In the genomic region with DNA sequence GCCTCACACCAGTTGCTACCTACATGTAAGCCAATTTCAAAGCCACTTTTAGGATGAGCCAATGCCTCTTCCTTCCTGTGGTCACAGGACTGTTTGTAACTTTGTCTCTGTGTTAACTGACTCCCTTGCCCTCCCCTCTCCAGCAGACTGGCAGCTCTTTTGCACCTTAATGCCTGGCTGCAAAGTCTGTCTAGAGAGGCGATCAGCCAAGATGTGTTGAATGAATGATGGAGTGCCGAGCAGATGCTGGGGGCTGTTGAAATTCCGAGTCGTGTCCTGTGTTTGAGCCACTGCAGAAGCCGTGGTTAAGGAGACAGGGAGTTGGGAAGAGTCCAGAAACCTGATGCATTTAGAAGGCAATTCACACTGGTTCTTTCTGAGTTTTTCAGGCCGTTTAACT, we compare ENCODE assay signal across 10 mouse cellular contexts.
DNase-seq lines count a peak whose midpoint lies in the region; ATAC-seq and TF ChIP-seq lines count a peak whose summit lies in the region.
"Had no signal": no experiment of that assay in that cellular context is flagged by ENCODE, and none has a peak within 500 bp of the region (broad histone marks: within the 10 kb centered on the region; RNA-seq: fewer than 3 reads in every experiment).

No protein-coding gene starts in this region.

- no peaks in the 10 kb centered on the region for H3K27me3 ChIP-seq in hindbrain, postnatal 0 days (ENCODE audit: insufficient read depth, low read length)
- no peaks in the 10 kb centered on the region for H3K27me3 ChIP-seq in hindbrain, embryonic 12.5 days
- H3K27me3 ChIP-seq in Patski: no peaks in the 10 kb centered on the region
- H3K27me3 ChIP-seq in limb, embryonic 14.5 days (ENCODE audit: control insufficient read depth, insufficient read depth, low read length): no peaks in the 10 kb centered on the region
- H3K27me3 ChIP-seq in kidney, embryonic 16.5 days (ENCODE audit: insufficient read depth, low read length): no peaks in the 10 kb centered on the region

- in situ Hi-C loops in Patski (cut with MboI; ENCODE audit: low pct_unique_long_range_greater_than_20kb): no loop called here

- WGBS in hindbrain, postnatal 0 days: 38% methylated on average over 6 of the region's 6 CpGs
- 65% methylated on average over 6 of the region's 6 CpGs for WGBS in hindbrain, embryonic 12.5 days
- 33% methylated on average over 6 of the region's 6 CpGs for WGBS in limb, embryonic 14.5 days
- 18% methylated on average over 6 of the region's 6 CpGs for WGBS in kidney, embryonic 16.5 days

- no peak overlapping the region for H3K27ac ChIP-seq in hindbrain, postnatal 0 days
- H3K27ac ChIP-seq in hindbrain, embryonic 12.5 days: no peak overlapping the region
- H3K27ac ChIP-seq in limb, embryonic 14.5 days (replicated peaks; ENCODE audit: low read depth, low read length): no peak overlapping the region
- H3K27ac ChIP-seq in kidney, embryonic 16.5 days (ENCODE audit: low read length): no peak overlapping the region
- H3K27ac ChIP-seq: liver, embryonic 14.5 days had no signal

- no peak overlapping the region for H3K9ac ChIP-seq in hindbrain, postnatal 0 days (replicated peaks; ENCODE audit: low read length)
- H3K9ac ChIP-seq in hindbrain, embryonic 12.5 days: no peak overlapping the region
- H3K9ac ChIP-seq in limb, embryonic 14.5 days (ENCODE audit: low read depth, low read length, severe bottlenecking): no peak overlapping the region
- no peak overlapping the region for H3K9ac ChIP-seq in kidney, embryonic 16.5 days (replicated peaks; ENCODE audit: low read length)
- H3K9ac ChIP-seq: liver, embryonic 14.5 days had no signal

- TF ChIP-seq CTCF in hindbrain, postnatal 0 days (IDR thresholded peaks at IDR 0.05; ENCODE audit: low read depth): no peak
- TF ChIP-seq CTCF in Patski (IDR thresholded peaks at IDR 0.05): no peak

- POLR2A ChIA-PET in Patski (lab: Charles Lee): no interaction called here

- no peak for TF ChIP-seq POLR2A in limb, embryonic 14.5 days (IDR thresholded peaks at IDR 0.05; ENCODE audit: borderline replicate concordance, extremely low read depth, insufficient read depth, insufficient read length)

- CTCF ChIA-PET in Patski (lab: Charles Lee): interaction anchor here (0.8 to 1.6 kb wide), 2 partner anchors 14 to 19 kb away, joined by 3 read pairs; no protein-coding TSS in a partner anchor

- no peaks in the 10 kb centered on the region for H3K9me3 ChIP-seq in hindbrain, postnatal 0 days (ENCODE audit: low read length)
- H3K9me3 ChIP-seq in hindbrain, embryonic 12.5 days (replicated peaks): no peaks in the 10 kb centered on the region
- no peaks in the 10 kb centered on the region for H3K9me3 ChIP-seq in limb, embryonic 14.5 days (ENCODE audit: control insufficient read depth, low read length)
- no peaks in the 10 kb centered on the region for H3K9me3 ChIP-seq in kidney, embryonic 16.5 days (ENCODE audit: low read length)

- no peaks in the 10 kb centered on the region for H3K36me3 ChIP-seq in hindbrain, postnatal 0 days (ENCODE audit: insufficient read depth, low read length)
- H3K36me3 ChIP-seq in hindbrain, embryonic 12.5 days: no peaks in the 10 kb centered on the region
- no peaks in the 10 kb centered on the region for H3K36me3 ChIP-seq in limb, embryonic 14.5 days (ENCODE audit: control insufficient read depth, insufficient read depth, low read length)
- H3K36me3 ChIP-seq in kidney, embryonic 16.5 days (ENCODE audit: insufficient read depth, low read length): no peaks in the 10 kb centered on the region

- peak; percentile 65 for DNase-seq in hindbrain, postnatal 0 days (ENCODE audit: low spot score)
- DNase-seq in ES-CJ7 (ENCODE audit: low read depth, low spot score) (peak; percentile 14), Patski (ENCODE audit: low read depth, low spot score) (no peak)
- peak; percentile 82 for DNase-seq in limb, embryonic 14.5 days (ENCODE audit: low spot score)
- no peak for DNase-seq in spleen, postnatal 10 days (ENCODE audit: low spot score in 2 of 2)
- no peak for DNase-seq in right cerebral cortex, postnatal 14 days
- DNase-seq: cerebellum, adult 2 months had no signal

- H3K4me2 ChIP-seq in hindbrain, postnatal 0 days (ENCODE audit: low read depth, low read length): no peak overlapping the region
- no peak overlapping the region for H3K4me2 ChIP-seq in hindbrain, embryonic 12.5 days (replicated peaks)
- no peak overlapping the region for H3K4me2 ChIP-seq in limb, embryonic 14.5 days (replicated peaks; ENCODE audit: low read depth, low read length, severe bottlenecking)
- H3K4me2 ChIP-seq in kidney, embryonic 16.5 days (replicated peaks; ENCODE audit: low read depth, low read length): no peak overlapping the region

- H3K4me1 ChIP-seq in hindbrain, postnatal 0 days (ENCODE audit: insufficient read depth, low read length): no peaks in the 10 kb centered on the region
- H3K4me1 ChIP-seq in hindbrain, embryonic 12.5 days: peaks cover 4% of the 10 kb centered on the region; the same call in 1 of the 2 replicates
- H3K4me1 ChIP-seq in limb, embryonic 14.5 days (ENCODE audit: control insufficient read depth, insufficient read depth, low read length): peaks cover 8% of the 10 kb centered on the region
- no peaks in the 10 kb centered on the region for H3K4me1 ChIP-seq in kidney, embryonic 16.5 days (ENCODE audit: insufficient read depth, low read length)

- peak; percentile 64 for ATAC-seq in hindbrain, postnatal 0 days
- ATAC-seq in hindbrain, embryonic 12.5 days (ENCODE audit: low FRiP score): no peak
- ATAC-seq in Patski: peak; percentile 39
- peak; percentile 53 for ATAC-seq in limb, embryonic 14.5 days (ENCODE audit: low FRiP score, low read depth)
- ATAC-seq in kidney, embryonic 16.5 days (ENCODE audit: low FRiP score, low TSS enrichment): no peak

- H3K4me3 ChIP-seq in hindbrain, postnatal 0 days (ENCODE audit: low read length): no peak overlapping the region
- H3K4me3 ChIP-seq in hindbrain, embryonic 12.5 days: no peak overlapping the region
- no peak overlapping the region for H3K4me3 ChIP-seq in limb, embryonic 14.5 days (replicated peaks; ENCODE audit: low read length)
- H3K4me3 ChIP-seq in kidney, embryonic 16.5 days (ENCODE audit: low read length): no peak overlapping the region

Comparison
In these comparisons a context has a peak if more than half of its experiments do, and no peak if none do; other contexts are left out.
1. ATAC-seq: peak in hindbrain, postnatal 0 days (single experiment), Patski (single experiment) and limb, embryonic 14.5 days (single experiment); none in hindbrain, embryonic 12.5 days (single experiment) and kidney, embryonic 16.5 days (single experiment).
2. DNase-seq: peak in hindbrain, postnatal 0 days (single experiment), ES-CJ7 (single experiment) and limb, embryonic 14.5 days (single experiment); none in Patski (single experiment), spleen, postnatal 10 days (0 of 2) and right cerebral cortex, postnatal 14 days (single experiment).